In the genomic region with DNA sequence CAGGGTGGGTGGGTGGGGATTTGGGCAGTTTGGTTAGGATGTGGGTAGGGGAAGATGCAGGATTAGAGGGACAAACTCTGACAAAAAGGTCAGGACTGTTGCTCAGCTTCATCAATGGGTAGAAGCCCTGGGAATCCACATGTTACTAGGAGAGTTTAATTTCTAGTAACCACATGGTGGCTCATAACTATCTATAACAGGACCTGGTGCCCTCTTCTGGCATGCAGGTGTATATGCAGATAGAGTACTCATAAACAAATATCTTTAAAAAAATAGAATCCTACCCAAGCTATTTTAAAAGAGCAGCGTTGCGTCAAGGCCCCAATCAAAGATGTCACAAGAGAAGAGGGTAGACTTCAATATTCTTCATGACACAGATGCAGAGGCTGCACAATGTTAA, we compare ENCODE assay signal across 11 mouse cellular contexts.
DNase-seq lines count a peak whose midpoint lies in the region; ATAC-seq and TF ChIP-seq lines count a peak whose summit lies in the region.
"Had no signal": no experiment of that assay in that cellular context is flagged by ENCODE, and none has a peak within 500 bp of the region (broad histone marks: within the 10 kb centered on the region; RNA-seq: fewer than 3 reads in every experiment).

No protein-coding gene starts in this region.

- DNase-seq in embryonic facial prominence, embryonic 14.5 days (ENCODE audit: low spot score) = peak; percentile 20
- no peak for DNase-seq in embryonic facial prominence, embryonic 10.5 days (ENCODE audit: low spot score)
- peak; percentile 23 for DNase-seq in kidney, adult 9 months
- DNase-seq in midbrain, postnatal 0 days (ENCODE audit: low spot score) = no peak
- no peak for DNase-seq in midbrain, embryonic 10.5 days (ENCODE audit: low spot score)
- DNase-seq in naive thymus-derived CD4-positive, alpha-beta T cell, adult 2 months (ENCODE audit: low read depth) = peak; percentile 20
- no peak for DNase-seq in urinary bladder, postnatal 25 days (ENCODE audit: low spot score)
- DNase-seq: adrenal gland, adult 8-10 months; left cerebral cortex, postnatal 4 days; lung, adult 18-20 months had no signal

- peak; percentile 57 for TF ChIP-seq CTCF in midbrain, postnatal 0 days (IDR thresholded peaks at IDR 0.05)

- H3K4me1 ChIP-seq in embryonic facial prominence, embryonic 14.5 days (ENCODE audit: control insufficient read depth, insufficient read depth, low read length) = no peaks in the 10 kb centered on the region
- H3K4me1 ChIP-seq in embryonic facial prominence, embryonic 10.5 days = no peaks in the 10 kb centered on the region
- H3K4me1 ChIP-seq in kidney, embryonic 16.5 days (ENCODE audit: insufficient read depth, low read length) = no peaks in the 10 kb centered on the region
- H3K4me1 ChIP-seq in midbrain, postnatal 0 days (ENCODE audit: insufficient read depth, low read length) = no peaks in the 10 kb centered on the region
- no peaks in the 10 kb centered on the region for H3K4me1 ChIP-seq in midbrain, embryonic 10.5 days

- ATAC-seq in embryonic facial prominence, embryonic 14.5 days (ENCODE audit: low read depth) = no peak
- ATAC-seq in kidney, embryonic 16.5 days (ENCODE audit: low FRiP score, low TSS enrichment) = no peak
- ATAC-seq in midbrain, postnatal 0 days (ENCODE audit: low FRiP score) = no peak

- no peak overlapping the region for H3K4me3 ChIP-seq in embryonic facial prominence, embryonic 14.5 days (ENCODE audit: low read depth, low read length)
- H3K4me3 ChIP-seq in embryonic facial prominence, embryonic 10.5 days = no peak overlapping the region
- no peak overlapping the region for H3K4me3 ChIP-seq in kidney, embryonic 16.5 days (ENCODE audit: low read length)
- H3K4me3 ChIP-seq in midbrain, postnatal 0 days (ENCODE audit: low read depth, low read length) = no peak overlapping the region
- no peak overlapping the region for H3K4me3 ChIP-seq in midbrain, embryonic 10.5 days

- no peaks in the 10 kb centered on the region for H3K36me3 ChIP-seq in embryonic facial prominence, embryonic 14.5 days (ENCODE audit: control insufficient read depth, insufficient read depth, low read length)
- H3K36me3 ChIP-seq in embryonic facial prominence, embryonic 10.5 days (replicated peaks) = no peaks in the 10 kb centered on the region
- no peaks in the 10 kb centered on the region for H3K36me3 ChIP-seq in kidney, embryonic 16.5 days (ENCODE audit: insufficient read depth, low read length)
- no peaks in the 10 kb centered on the region for H3K36me3 ChIP-seq in midbrain, postnatal 0 days (ENCODE audit: insufficient read depth, low read length)
- H3K36me3 ChIP-seq in midbrain, embryonic 10.5 days = no peaks in the 10 kb centered on the region

- 93% methylated on average over 2 of the region's 2 CpGs for WGBS in embryonic facial prominence, embryonic 14.5 days
- WGBS in embryonic facial prominence, embryonic 10.5 days = 95% methylated on average over 2 of the region's 2 CpGs
- WGBS in kidney, embryonic 16.5 days = 95% methylated on average over 2 of the region's 2 CpGs
- WGBS in midbrain, postnatal 0 days = 95% methylated on average over 2 of the region's 2 CpGs
- 87% methylated on average over 2 of the region's 2 CpGs for WGBS in midbrain, embryonic 10.5 days

- H3K9me3 ChIP-seq in embryonic facial prominence, embryonic 14.5 days (ENCODE audit: control insufficient read depth, low read length) = no peaks in the 10 kb centered on the region
- no peaks in the 10 kb centered on the region for H3K9me3 ChIP-seq in embryonic facial prominence, embryonic 10.5 days
- no peaks in the 10 kb centered on the region for H3K9me3 ChIP-seq in kidney, embryonic 16.5 days (ENCODE audit: low read length)
- H3K9me3 ChIP-seq in midbrain, postnatal 0 days (ENCODE audit: low read length) = no peaks in the 10 kb centered on the region
- no peaks in the 10 kb centered on the region for H3K9me3 ChIP-seq in midbrain, embryonic 10.5 days (replicated peaks)

- no peak overlapping the region for H3K4me2 ChIP-seq in embryonic facial prominence, embryonic 14.5 days (ENCODE audit: low read depth, low read length)
- no peak overlapping the region for H3K4me2 ChIP-seq in kidney, embryonic 16.5 days (replicated peaks; ENCODE audit: low read depth, low read length)
- no peak overlapping the region for H3K4me2 ChIP-seq in midbrain, postnatal 0 days (ENCODE audit: low read depth, low read length, poor library complexity, severe bottlenecking)

- H3K9ac ChIP-seq in embryonic facial prominence, embryonic 14.5 days (ENCODE audit: low read depth, low read length) = no peak overlapping the region
- no peak overlapping the region for H3K9ac ChIP-seq in kidney, embryonic 16.5 days (replicated peaks; ENCODE audit: low read length)
- H3K9ac ChIP-seq in midbrain, postnatal 0 days (replicated peaks; ENCODE audit: low read length, poor library complexity, severe bottlenecking) = no peak overlapping the region

- no peaks in the 10 kb centered on the region for H3K27me3 ChIP-seq in embryonic facial prominence, embryonic 14.5 days (replicated peaks; ENCODE audit: control insufficient read depth, insufficient read depth, low read length)
- no peaks in the 10 kb centered on the region for H3K27me3 ChIP-seq in embryonic facial prominence, embryonic 10.5 days (replicated peaks; ENCODE audit: low read depth, poor library complexity, severe bottlenecking)
- H3K27me3 ChIP-seq in kidney, embryonic 16.5 days (ENCODE audit: insufficient read depth, low read length) = no peaks in the 10 kb centered on the region
- no peaks in the 10 kb centered on the region for H3K27me3 ChIP-seq in midbrain, postnatal 0 days (ENCODE audit: insufficient read depth, low read length)
- no peaks in the 10 kb centered on the region for H3K27me3 ChIP-seq in midbrain, embryonic 10.5 days (ENCODE audit: low read depth, poor library complexity, severe bottlenecking)

- H3K27ac ChIP-seq in embryonic facial prominence, embryonic 14.5 days (replicated peaks; ENCODE audit: low read depth, low read length) = no peak overlapping the region
- H3K27ac ChIP-seq in embryonic facial prominence, embryonic 10.5 days (replicated peaks) = no peak overlapping the region
- no peak overlapping the region for H3K27ac ChIP-seq in kidney, embryonic 16.5 days (ENCODE audit: low read length)
- H3K27ac ChIP-seq in midbrain, postnatal 0 days (ENCODE audit: low read depth, low read length) = no peak overlapping the region
- no peak overlapping the region for H3K27ac ChIP-seq in midbrain, embryonic 10.5 days (replicated peaks)

Comparison
In these comparisons a context has a peak if more than half of its experiments do, and no peak if none do; other contexts are left out.
1. DNase-seq: peak in embryonic facial prominence, embryonic 14.5 days (single experiment), kidney, adult 9 months (single experiment) and naive thymus-derived CD4-positive, alpha-beta T cell, adult 2 months (single experiment); none in embryonic facial prominence, embryonic 10.5 days (single experiment), midbrain, postnatal 0 days (single experiment), midbrain, embryonic 10.5 days (single experiment) and urinary bladder, postnatal 25 days (single experiment).